Mouse (Mus musculus): ENCODE measurements around the gene Tmem86a. TPM values are rescaled to one million over a fixed set of nuclear protein-coding genes. Genes with fewer than 3 reads are reported as not detected.
"Not testable (repeated sequence)": the region's sequence is repeated elsewhere in the genome, so short reads cannot be mapped to it uniquely, and the experiment has no call there.

Gene Tmem86a
- polyA plus RNA-seq, 1 experiment from 2014 or later = 27.7 TPM

GRCm38 (mm10) chr7:47024454-47024853 is 25.9 kb upstream of the Tmem86a start:
- Histone ChIP-seq H3K9me3 (ENCODE audit: control insufficient read depth, low read length) (no peaks in the 10 kb centered on the region), H3K27me3 (replicated peaks; ENCODE audit: control insufficient read depth, insufficient read depth, low read length) (no peaks in the 10 kb centered on the region), H3K4me1 (replicated peaks; ENCODE audit: control insufficient read depth, insufficient read depth, low read length) (0 out of 2 replicates have a peak, but pooled peaks cover 2% of the 10 kb centered on the region), H3K27ac (ENCODE audit: low read length) (no peak overlapping the region), H3K4me3 (replicated peaks; ENCODE audit: low read length) (no peak overlapping the region), H3K36me3 (ENCODE audit: control insufficient read depth, insufficient read depth) (no peaks in the 10 kb centered on the region), H3K9ac (replicated peaks; ENCODE audit: low read depth, low read length) (no peak overlapping the region), H3K4me2 (ENCODE audit: low read length) (no peak overlapping the region)
- WGBS = 95% methylated on average over 7 of the region's 7 CpGs
- ATAC-seq = no peak

DNA sequence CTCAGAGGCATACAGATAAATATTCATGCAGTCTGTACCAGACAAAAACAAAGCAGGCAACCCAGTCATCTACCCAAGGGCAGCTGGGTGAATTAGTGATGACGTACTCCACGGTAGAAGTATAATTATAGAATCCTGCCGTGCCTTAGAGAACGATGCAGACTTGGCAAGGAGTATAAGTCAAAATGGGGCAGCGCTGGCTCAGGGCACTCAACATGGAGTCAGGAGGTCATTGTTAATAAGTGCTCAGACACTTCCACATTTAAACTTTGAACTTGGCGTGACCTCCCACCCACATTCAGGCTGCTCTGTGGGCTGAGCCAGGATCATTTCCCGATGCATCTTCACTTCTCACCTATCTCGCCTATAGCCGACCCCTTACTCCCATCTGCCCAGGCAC is 25.0 kb upstream of the Tmem86a start:
- H3K4me2 ChIP-seq (ENCODE audit: low read length) = no peak overlapping the region
- H3K36me3 ChIP-seq (ENCODE audit: control insufficient read depth, insufficient read depth) = no peaks in the 10 kb centered on the region
- H3K4me3 ChIP-seq (replicated peaks; ENCODE audit: low read length) = no peak overlapping the region
- H3K27ac ChIP-seq (ENCODE audit: low read length) = no peak overlapping the region
- ATAC-seq = no peak
- H3K4me1 ChIP-seq (replicated peaks; ENCODE audit: control insufficient read depth, insufficient read depth, low read length) = 0 out of 2 replicates have a peak, but pooled peaks cover 2% of the 10 kb centered on the region
- H3K9ac ChIP-seq (replicated peaks; ENCODE audit: low read depth, low read length) = no peak overlapping the region
- H3K9me3 ChIP-seq (ENCODE audit: control insufficient read depth, low read length) = no peaks in the 10 kb centered on the region
- no peaks in the 10 kb centered on the region for H3K27me3 ChIP-seq (replicated peaks; ENCODE audit: control insufficient read depth, insufficient read depth, low read length)
- 57% methylated on average over 9 of the region's 9 CpGs for WGBS

- H3K9ac ChIP-seq (replicated peaks; ENCODE audit: low read depth, low read length); H3K4me1 ChIP-seq (replicated peaks; ENCODE audit: control insufficient read depth, insufficient read depth, low read length); ATAC-seq; H3K27ac ChIP-seq (ENCODE audit: low read length); H3K36me3 ChIP-seq (ENCODE audit: control insufficient read depth, insufficient read depth); H3K4me3 ChIP-seq (replicated peaks; ENCODE audit: low read length); H3K27me3 ChIP-seq (replicated peaks; ENCODE audit: control insufficient read depth, insufficient read depth, low read length); H3K4me2 ChIP-seq (ENCODE audit: low read length); H3K9me3 ChIP-seq (ENCODE audit: control insufficient read depth, low read length): not testable (repeated sequence)
- 84% methylated on average over 3 of the region's 3 CpGs for WGBS
Observed at GRCm38 (mm10) chr7:47026899-47027298, 23.5 kb upstream of the Tmem86a start.

- peaks cover 2% of the 10 kb centered on the region; the same call in 1 of the 2 replicates for H3K4me1 ChIP-seq (replicated peaks; ENCODE audit: control insufficient read depth, insufficient read depth, low read length)
- no peak overlapping the region for H3K4me3 ChIP-seq (replicated peaks; ENCODE audit: low read length)
- no peaks in the 10 kb centered on the region for H3K9me3 ChIP-seq (ENCODE audit: control insufficient read depth, low read length)
- H3K36me3 ChIP-seq (ENCODE audit: control insufficient read depth, insufficient read depth) = no peaks in the 10 kb centered on the region
- H3K9ac ChIP-seq (replicated peaks; ENCODE audit: low read depth, low read length) = no peak overlapping the region
- no peak for ATAC-seq
- H3K4me2 ChIP-seq (ENCODE audit: low read length) = no peak overlapping the region
- no peak overlapping the region for H3K27ac ChIP-seq (ENCODE audit: low read length)
- 86% methylated on average over 1 of the region's 1 CpGs for WGBS
- no peaks in the 10 kb centered on the region for H3K27me3 ChIP-seq (replicated peaks; ENCODE audit: control insufficient read depth, insufficient read depth, low read length)
Observed at GRCm38 (mm10) chr7:47027520-47027919, 22.9 kb upstream of the Tmem86a start.

DNA sequence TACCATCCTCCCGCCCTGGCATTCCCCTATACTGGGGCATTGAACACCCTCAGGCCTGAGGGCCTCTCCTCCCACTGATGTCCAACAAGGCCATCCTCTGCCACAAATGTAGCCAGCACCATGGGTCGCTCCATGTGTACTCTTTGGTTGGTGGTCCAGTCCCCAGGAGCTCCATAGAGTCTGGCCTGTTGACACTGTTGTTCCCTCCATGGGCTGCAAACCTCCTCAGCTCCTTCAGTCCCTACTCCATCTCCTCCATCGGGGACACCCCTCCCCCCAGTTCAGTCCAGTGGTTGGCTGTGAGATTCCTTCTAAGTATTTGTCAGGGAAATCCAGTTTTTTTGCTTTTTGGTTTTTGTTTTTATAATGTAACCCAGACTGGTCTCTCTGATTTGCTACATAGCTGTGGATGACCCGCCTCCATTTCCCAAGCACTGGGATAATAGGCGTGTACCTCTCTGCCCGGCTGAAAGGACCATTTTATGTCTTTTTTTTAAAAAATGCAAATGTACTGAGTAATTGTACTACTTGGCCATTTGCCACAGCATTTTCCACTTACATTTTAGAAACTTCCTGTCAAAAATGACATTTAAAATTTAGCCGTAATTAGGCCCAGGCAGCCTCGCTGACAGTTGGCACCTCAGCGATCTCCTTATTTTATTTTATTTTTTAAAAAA is 19.7 kb upstream of the Tmem86a start:
- Histone ChIP-seq H3K27ac (ENCODE audit: low read length) (no peak overlapping the region), H3K9me3 (ENCODE audit: control insufficient read depth, low read length) (no peaks in the 10 kb centered on the region), H3K27me3 (replicated peaks; ENCODE audit: control insufficient read depth, insufficient read depth, low read length) (no peaks in the 10 kb centered on the region), H3K4me2 (ENCODE audit: low read length) (no peak overlapping the region), H3K9ac (replicated peaks; ENCODE audit: low read depth, low read length) (no peak overlapping the region), H3K4me3 (replicated peaks; ENCODE audit: low read length) (no peak overlapping the region), H3K4me1 (replicated peaks; ENCODE audit: control insufficient read depth, insufficient read depth, low read length) (no peaks in the 10 kb centered on the region; the same call in 1 of the 2 replicates), H3K36me3 (ENCODE audit: control insufficient read depth, insufficient read depth) (no peaks in the 10 kb centered on the region)
- ATAC-seq = 0 out of 2 replicates have a peak, but pooled peaks have one; percentile 62
- 48% methylated on average over 9 of the region's 9 CpGs for WGBS

- Histone ChIP-seq H3K36me3 (ENCODE audit: control insufficient read depth, insufficient read depth) (no peaks in the 10 kb centered on the region), H3K4me1 (replicated peaks; ENCODE audit: control insufficient read depth, insufficient read depth, low read length) (no peaks in the 10 kb centered on the region; the same call in 1 of the 2 replicates), H3K9ac (replicated peaks; ENCODE audit: low read depth, low read length) (no peak overlapping the region), H3K4me3 (replicated peaks; ENCODE audit: low read length) (no peak overlapping the region), H3K9me3 (ENCODE audit: control insufficient read depth, low read length) (no peaks in the 10 kb centered on the region), H3K27ac (ENCODE audit: low read length) (no peak overlapping the region), H3K4me2 (ENCODE audit: low read length) (no peak overlapping the region), H3K27me3 (replicated peaks; ENCODE audit: control insufficient read depth, insufficient read depth, low read length) (no peaks in the 10 kb centered on the region)
- ATAC-seq = no peak
- WGBS = 69% methylated on average over 4 of the region's 4 CpGs
Observed at GRCm38 (mm10) chr7:47031371-47031770, 19.0 kb upstream of the Tmem86a start.

DNA sequence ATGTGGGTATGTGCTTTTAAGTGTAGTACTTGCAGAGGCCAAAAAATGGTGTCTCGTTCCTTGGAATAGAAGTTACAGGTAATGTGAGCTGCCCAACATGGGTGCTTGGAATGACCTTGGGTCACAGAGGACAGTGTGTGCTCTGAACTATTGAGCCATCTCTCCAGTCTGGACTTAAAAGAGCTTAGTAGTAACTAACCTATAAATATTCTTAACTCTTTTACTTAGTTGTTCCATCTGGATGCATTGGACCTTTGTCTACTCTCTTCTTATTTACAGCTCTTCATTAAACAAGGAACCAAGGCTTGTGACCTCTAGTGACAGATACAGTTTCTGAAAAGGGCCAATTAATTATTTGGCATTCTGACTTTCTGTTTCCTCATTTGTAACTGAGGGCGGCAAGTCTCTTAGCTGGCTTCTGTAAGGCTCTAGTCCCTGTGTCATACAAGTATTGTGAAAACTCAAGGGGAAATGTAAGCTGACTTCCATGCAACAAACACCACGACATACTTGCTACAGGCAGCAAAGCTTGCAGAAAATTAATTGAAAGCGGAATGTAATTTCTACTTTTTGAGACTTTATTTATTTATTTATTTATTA is 15.5 kb upstream of the Tmem86a start:
- Histone ChIP-seq H3K9ac (replicated peaks; ENCODE audit: low read depth, low read length) (no peak overlapping the region), H3K4me1 (replicated peaks; ENCODE audit: control insufficient read depth, insufficient read depth, low read length) (no peaks in the 10 kb centered on the region; the same call in 1 of the 2 replicates), H3K27me3 (replicated peaks; ENCODE audit: control insufficient read depth, insufficient read depth, low read length) (no peaks in the 10 kb centered on the region), H3K9me3 (ENCODE audit: control insufficient read depth, low read length) (no peaks in the 10 kb centered on the region), H3K36me3 (ENCODE audit: control insufficient read depth, insufficient read depth) (no peaks in the 10 kb centered on the region), H3K4me2 (ENCODE audit: low read length) (no peak overlapping the region), H3K4me3 (replicated peaks; ENCODE audit: low read length) (no peak overlapping the region), H3K27ac (ENCODE audit: low read length) (no peak overlapping the region)
- ATAC-seq = no peak
- 91% methylated on average over 4 of the region's 4 CpGs for WGBS

DNA sequence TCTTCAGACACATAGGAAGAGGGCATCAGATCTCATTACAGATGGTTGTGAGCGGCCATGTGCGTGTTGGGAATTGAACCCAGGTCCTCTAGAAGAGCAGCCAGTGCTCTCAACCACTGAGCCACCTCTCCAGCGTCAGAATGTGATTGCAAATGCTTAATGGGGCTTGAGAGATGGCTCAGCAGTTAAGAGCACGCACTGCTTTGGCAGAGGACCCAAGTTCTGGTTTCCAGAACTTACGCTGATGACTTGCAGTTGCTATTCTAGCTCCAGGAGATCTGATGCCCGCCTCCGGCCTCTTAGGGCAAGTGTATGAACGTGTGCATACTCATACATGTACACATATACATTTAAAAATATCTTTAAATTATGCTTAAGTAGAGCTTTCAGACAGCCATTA is 15.0 kb upstream of the Tmem86a start:
- 78% methylated on average over 8 of the region's 8 CpGs for WGBS
- no peak overlapping the region for H3K9ac ChIP-seq (replicated peaks; ENCODE audit: low read depth, low read length)
- no peak overlapping the region for H3K27ac ChIP-seq (ENCODE audit: low read length)
- no peak overlapping the region for H3K4me3 ChIP-seq (replicated peaks; ENCODE audit: low read length)
- no peaks in the 10 kb centered on the region for H3K27me3 ChIP-seq (replicated peaks; ENCODE audit: control insufficient read depth, insufficient read depth, low read length)
- no peaks in the 10 kb centered on the region for H3K9me3 ChIP-seq (ENCODE audit: control insufficient read depth, low read length)
- H3K4me2 ChIP-seq (ENCODE audit: low read length) = no peak overlapping the region
- ATAC-seq = no peak
- no peaks in the 10 kb centered on the region; the same call in 1 of the 2 replicates for H3K4me1 ChIP-seq (replicated peaks; ENCODE audit: control insufficient read depth, insufficient read depth, low read length)
- H3K36me3 ChIP-seq (ENCODE audit: control insufficient read depth, insufficient read depth) = no peaks in the 10 kb centered on the region

- no peaks in the 10 kb centered on the region for H3K9me3 ChIP-seq (ENCODE audit: control insufficient read depth, low read length)
- H3K4me3 ChIP-seq (replicated peaks; ENCODE audit: low read length) = no peak overlapping the region
- H3K9ac ChIP-seq (replicated peaks; ENCODE audit: low read depth, low read length) = no peak overlapping the region
- H3K4me1 ChIP-seq (replicated peaks; ENCODE audit: control insufficient read depth, insufficient read depth, low read length) = no peaks in the 10 kb centered on the region
- no peak overlapping the region for H3K4me2 ChIP-seq (ENCODE audit: low read length)
- 81% methylated on average over 3 of the region's 3 CpGs for WGBS
- no peak for ATAC-seq
- no peak overlapping the region for H3K27ac ChIP-seq (ENCODE audit: low read length)
- no peaks in the 10 kb centered on the region for H3K27me3 ChIP-seq (replicated peaks; ENCODE audit: control insufficient read depth, insufficient read depth, low read length)
- no peaks in the 10 kb centered on the region for H3K36me3 ChIP-seq (ENCODE audit: control insufficient read depth, insufficient read depth)
Observed at GRCm38 (mm10) chr7:47041706-47042105, 8.7 kb upstream of the Tmem86a start.

Data from forebrain, embryonic 16.5 days (tissue).